Mouse (Mus musculus): ENCODE measurements around the gene Trip10. TPM values are rescaled to one million over a fixed set of nuclear protein-coding genes. Genes with fewer than 3 reads are reported as not detected.

Gene Trip10
- total and polyA plus RNA-seq, 2 experiments from 2014 or later: 26.6 to 32.4 TPM

- H3K27me3 ChIP-seq (ENCODE audit: control insufficient read depth, insufficient read depth, low read length): 0 out of 2 replicates have a peak, but pooled peaks cover 18% of the 10 kb centered on the region
- ATAC-seq (ENCODE audit: insufficient read depth, low read depth) (no peak), DNase-seq (ENCODE audit: low spot score) (no peak)
- TF ChIP-seq EP300 (IDR thresholded peaks at IDR 0.05; ENCODE audit: low read depth): no peak
- TF ChIP-seq CTCF (IDR thresholded peaks at IDR 0.05; ENCODE audit: low read depth): no peak
- H3K9me3 ChIP-seq (replicated peaks; ENCODE audit: control insufficient read depth, low read length): no peaks in the 10 kb centered on the region
- 53% methylated on average over 9 of the region's 9 CpGs for WGBS
- H3K9ac ChIP-seq (replicated peaks; ENCODE audit: low read depth, low read length): no peak overlapping the region
- H3K27ac ChIP-seq (ENCODE audit: low read depth): no peak overlapping the region
- H3K36me3 ChIP-seq (replicated peaks; ENCODE audit: control insufficient read depth, insufficient read depth, low read length): no peaks in the 10 kb centered on the region
- no peak overlapping the region for H3K4me2 ChIP-seq (ENCODE audit: low read depth, low read length)
- no peaks in the 10 kb centered on the region for H3K4me1 ChIP-seq (ENCODE audit: control insufficient read depth, insufficient read depth)
- H3K4me3 ChIP-seq (ENCODE audit: low read depth, low read length): no peak overlapping the region
These were observed 25.9 kb upstream of the Trip10 start for GRCm38 (mm10) chr17:57223313-57223712.

- 0 out of 2 replicates have a peak, but pooled peaks cover 15% of the 10 kb centered on the region for H3K27me3 ChIP-seq (ENCODE audit: control insufficient read depth, insufficient read depth, low read length)
- ATAC-seq (ENCODE audit: insufficient read depth, low read depth) (no peak), DNase-seq (ENCODE audit: low spot score) (no peak)
- H3K4me2 ChIP-seq (ENCODE audit: low read depth, low read length): no peak overlapping the region
- no peak overlapping the region for H3K9ac ChIP-seq (replicated peaks; ENCODE audit: low read depth, low read length)
- no peaks in the 10 kb centered on the region for H3K9me3 ChIP-seq (replicated peaks; ENCODE audit: control insufficient read depth, low read length)
- no peaks in the 10 kb centered on the region for H3K36me3 ChIP-seq (replicated peaks; ENCODE audit: control insufficient read depth, insufficient read depth, low read length)
- H3K27ac ChIP-seq (ENCODE audit: low read depth): no peak overlapping the region
- no peak for TF ChIP-seq EP300 (IDR thresholded peaks at IDR 0.05; ENCODE audit: low read depth)
- TF ChIP-seq CTCF (IDR thresholded peaks at IDR 0.05; ENCODE audit: low read depth): no peak
- 96% methylated on average over 2 of the region's 2 CpGs for WGBS
- no peak overlapping the region for H3K4me3 ChIP-seq (ENCODE audit: low read depth, low read length)
- no peaks in the 10 kb centered on the region for H3K4me1 ChIP-seq (ENCODE audit: control insufficient read depth, insufficient read depth)
These were observed 21.8 kb upstream of the Trip10 start for GRCm38 (mm10) chr17:57227468-57227867.

- ATAC-seq (ENCODE audit: insufficient read depth, low read depth): no peak
- WGBS: 53% methylated on average over 3 of the region's 3 CpGs
- Histone ChIP-seq H3K36me3 (replicated peaks; ENCODE audit: control insufficient read depth, insufficient read depth, low read length) (no peaks in the 10 kb centered on the region), H3K4me3 (ENCODE audit: low read depth, low read length) (no peak within 1 kb of the TSS), H3K27me3 (ENCODE audit: control insufficient read depth, insufficient read depth, low read length) (0 out of 2 replicates have a peak, but pooled peaks cover 15% of the 10 kb centered on the region), H3K9ac (replicated peaks; ENCODE audit: low read depth, low read length) (no peak within 1 kb of the TSS), H3K4me2 (ENCODE audit: low read depth, low read length) (no peak within 1 kb of the TSS), H3K4me1 (ENCODE audit: control insufficient read depth, insufficient read depth) (no peaks in the 10 kb centered on the region), H3K27ac (ENCODE audit: low read depth) (no peak within 1 kb of the TSS), H3K9me3 (replicated peaks; ENCODE audit: control insufficient read depth, low read length) (no peaks in the 10 kb centered on the region)
- TF ChIP-seq CTCF (IDR thresholded peaks at IDR 0.05; ENCODE audit: low read depth): no peak
- no peak for TF ChIP-seq EP300 (IDR thresholded peaks at IDR 0.05; ENCODE audit: low read depth)
- DNase-seq (ENCODE audit: low spot score): no peak
These were observed 21.2 kb upstream of the Trip10 start, which contains the start of gene C3 for GRCm38 (mm10) chr17:57228014-57228413. Gene C3 (minus strand): TSS chr17:57228136.

- no peaks in the 10 kb centered on the region for H3K36me3 ChIP-seq (replicated peaks; ENCODE audit: control insufficient read depth, insufficient read depth, low read length)
- TF ChIP-seq EP300 (IDR thresholded peaks at IDR 0.05; ENCODE audit: low read depth) (no peak), CTCF (IDR thresholded peaks at IDR 0.05; ENCODE audit: low read depth) (no peak)
- H3K27ac ChIP-seq (ENCODE audit: low read depth): no peak overlapping the region
- no peak overlapping the region for H3K4me2 ChIP-seq (ENCODE audit: low read depth, low read length)
- no peaks in the 10 kb centered on the region for H3K4me1 ChIP-seq (ENCODE audit: control insufficient read depth, insufficient read depth)
- DNase-seq (ENCODE audit: low spot score) (no peak), ATAC-seq (ENCODE audit: insufficient read depth, low read depth) (no peak)
- H3K4me3 ChIP-seq (ENCODE audit: low read depth, low read length): no peak overlapping the region
- no peak overlapping the region for H3K9ac ChIP-seq (replicated peaks; ENCODE audit: low read depth, low read length)
- 0 out of 2 replicates have a peak, but pooled peaks cover 15% of the 10 kb centered on the region for H3K27me3 ChIP-seq (ENCODE audit: control insufficient read depth, insufficient read depth, low read length)
- H3K9me3 ChIP-seq (replicated peaks; ENCODE audit: control insufficient read depth, low read length): no peaks in the 10 kb centered on the region
- 65% methylated on average over 3 of the region's 3 CpGs for WGBS
These were observed 20.4 kb upstream of the Trip10 start for GRCm38 (mm10) chr17:57228873-57229272.

GRCm38 (mm10) chr17:57229851-57230727, 19.2 kb upstream of the Trip10 start:
- Histone ChIP-seq H3K4me1 (ENCODE audit: control insufficient read depth, insufficient read depth) (no peaks in the 10 kb centered on the region), H3K4me2 (ENCODE audit: low read depth, low read length) (no peak overlapping the region), H3K27me3 (ENCODE audit: control insufficient read depth, insufficient read depth, low read length) (0 out of 2 replicates have a peak, but pooled peaks cover 11% of the 10 kb centered on the region), H3K9me3 (replicated peaks; ENCODE audit: control insufficient read depth, low read length) (no peaks in the 10 kb centered on the region), H3K9ac (replicated peaks; ENCODE audit: low read depth, low read length) (no peak overlapping the region), H3K27ac (ENCODE audit: low read depth) (no peak overlapping the region), H3K36me3 (replicated peaks; ENCODE audit: control insufficient read depth, insufficient read depth, low read length) (peaks cover 10% of the 10 kb centered on the region), H3K4me3 (ENCODE audit: low read depth, low read length) (no peak overlapping the region)
- no peak for ATAC-seq (ENCODE audit: insufficient read depth, low read depth)
- WGBS: 73% methylated on average over 15 of the region's 15 CpGs
- no peak for DNase-seq (ENCODE audit: low spot score)
- TF ChIP-seq CTCF (IDR thresholded peaks at IDR 0.05; ENCODE audit: low read depth) (no peak), EP300 (IDR thresholded peaks at IDR 0.05; ENCODE audit: low read depth) (no peak)

Data from heart, postnatal 0 days (tissue).